Mouse (Mus musculus) adipocyte (in vitro differentiated cells): ENCODE measurements around the gene Cdkn2c.

ENCODE experiments used
- DNase-seq: peaks from one replicate; pipeline ENCODE4 v3.0.0-alpha.2; 2016; ENCODE audit warnings: low spot score

Cdkn2c gene

GRCm38 (mm10) chr4:109657021-109657850 lies 9.8 kb downstream of the Cdkn2c start:
- peak; percentile 74 for DNase-seq

- DNase-seq, result no peak
Measured at GRCm38 (mm10) chr4:109656301-109656700, 10.7 kb downstream of the Cdkn2c start.

- DNase-seq, result no peak
Measured at GRCm38 (mm10) chr4:109655738-109656137, 11.3 kb downstream of the Cdkn2c start.

- DNase-seq, result no peak
Measured at GRCm38 (mm10) chr4:109654701-109655100, 12.3 kb downstream of the Cdkn2c start.

- no peak for DNase-seq
Measured at GRCm38 (mm10) chr4:109653251-109653650, 13.7 kb downstream of the Cdkn2c start.

- no peak for DNase-seq
Measured at GRCm38 (mm10) chr4:109649331-109649730, 17.7 kb downstream of the Cdkn2c start.

DNA sequence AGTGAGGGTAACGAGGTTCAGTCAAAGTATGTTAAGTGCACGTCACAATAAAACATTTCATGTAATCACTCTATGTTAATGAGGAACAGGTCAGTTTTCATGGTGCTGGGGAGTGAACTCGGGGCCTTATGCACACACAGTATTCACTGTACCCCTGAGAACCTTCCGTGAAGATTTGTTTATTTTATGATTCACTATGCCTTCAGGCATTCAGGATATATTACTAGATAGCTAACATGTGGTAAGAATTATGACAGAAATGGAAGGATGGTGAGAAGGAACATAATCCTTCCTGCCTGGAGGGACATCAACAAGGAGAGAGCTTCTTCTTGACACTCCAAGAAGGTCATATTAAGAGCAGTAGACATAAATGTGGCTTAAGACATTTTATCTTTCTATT lies 19.7 kb downstream of the Cdkn2c start:
- no peak for DNase-seq

DNA sequence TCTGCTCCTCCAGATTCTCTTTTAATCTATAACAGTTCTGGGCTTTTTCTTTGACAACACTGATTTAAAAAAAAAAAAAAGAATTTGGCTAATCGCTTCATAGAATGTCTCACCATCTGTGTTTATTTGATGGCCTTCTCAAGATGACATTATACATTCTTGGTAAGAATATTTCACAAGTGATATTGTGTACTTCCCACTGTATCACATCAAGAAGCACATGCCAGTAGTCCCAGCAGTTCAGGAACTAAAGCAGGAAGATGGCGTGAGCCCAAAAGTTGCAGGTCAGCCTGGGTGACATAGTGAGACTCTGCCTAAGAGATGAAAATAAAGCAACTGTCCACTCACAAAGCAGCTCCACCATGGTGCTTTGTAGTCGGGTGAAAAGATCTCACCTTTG lies 25.5 kb downstream of the Cdkn2c start:
- DNase-seq, result peak; percentile 48

GRCm38 (mm10) chr4:109640141-109640540 lies 26.8 kb downstream of the Cdkn2c start:
- peak; percentile 77 for DNase-seq

- no peak for DNase-seq
Measured at GRCm38 (mm10) chr4:109639356-109639755, 27.6 kb downstream of the Cdkn2c start.

DNA sequence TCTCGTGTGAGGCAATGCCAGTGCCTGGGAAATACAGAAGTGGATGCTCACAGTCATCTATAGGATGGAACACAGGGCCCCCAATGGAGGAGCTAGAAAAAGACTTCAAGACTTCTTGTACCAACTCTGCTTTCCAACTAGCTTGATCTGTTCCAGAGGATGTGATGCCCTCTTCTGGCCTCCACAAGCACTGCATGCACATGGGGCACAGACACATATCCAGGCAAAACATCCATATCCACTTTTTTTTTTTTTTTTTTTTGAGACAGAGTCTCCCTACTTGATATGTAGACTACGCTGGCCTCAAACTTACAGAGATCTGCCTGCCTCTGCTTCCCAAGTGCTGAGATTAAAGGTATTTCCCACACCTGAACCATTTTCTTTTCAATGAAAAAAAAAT lies 32.0 kb downstream of the Cdkn2c start:
- DNase-seq, result no peak

- no peak for DNase-seq
Measured at GRCm38 (mm10) chr4:109631029-109631428, 36.0 kb downstream of the Cdkn2c start.

DNA sequence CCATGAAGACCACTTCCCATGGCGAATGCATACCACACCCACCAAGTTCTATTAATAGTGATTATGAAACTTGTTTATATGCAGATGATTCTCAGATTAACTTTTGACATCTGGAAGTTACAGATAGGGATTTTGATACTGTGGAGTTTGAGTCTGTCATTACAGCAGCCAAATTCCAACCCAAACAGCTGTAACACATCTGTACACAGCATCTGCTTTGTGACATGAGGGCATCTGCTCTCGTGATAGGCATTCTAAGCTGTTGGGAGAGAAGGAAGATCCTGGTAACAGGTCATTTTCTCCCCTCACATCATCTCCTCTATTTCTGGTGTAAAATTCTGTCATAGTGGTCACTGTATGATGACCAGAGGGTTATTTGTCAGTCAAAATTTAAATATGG lies 36.8 kb downstream of the Cdkn2c start:
- DNase-seq, result no peak

DNA sequence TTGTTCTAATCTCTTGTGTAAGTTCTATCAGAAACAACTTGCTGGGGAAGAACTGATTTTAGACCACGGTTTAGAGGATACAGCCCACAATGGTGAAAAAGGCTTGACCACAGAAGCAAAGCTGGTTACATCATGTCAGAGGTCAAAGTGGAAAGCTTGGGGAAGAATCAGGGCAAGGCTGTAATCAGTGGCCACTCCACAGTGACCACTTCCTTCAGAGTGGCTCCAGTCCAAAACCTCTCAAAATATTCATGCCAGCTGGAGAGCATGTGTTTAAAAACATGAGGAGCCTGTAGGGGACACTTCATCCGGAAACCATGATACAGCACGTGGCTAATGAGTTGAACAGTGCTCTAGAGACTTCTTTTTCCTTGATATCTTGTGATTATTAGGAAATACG lies 54.4 kb downstream of the Cdkn2c start:
- peak; percentile 31 for DNase-seq
